Mouse (Mus musculus): Measurements from ENCODE around the gene Ssu72. TPM values are rescaled to one million over a fixed set of nuclear protein-coding genes. Genes with fewer than 3 reads are reported as not detected.
"Not testable (repeated sequence)": the region's sequence is repeated elsewhere in the genome, so short reads cannot be mapped to it uniquely, and the experiment has no call there.

Gene Ssu72
- total RNA-seq (2021), result 10 to 100 TPM; 42.6 TPM
- long read RNA-seq, experiment 1, transcript Ssu72-201 (5 exons, 1,472 nt), result major isoform, 45 of 61 reads
- long read RNA-seq, experiment 1, transcript Ssu72-203 (2 exons, 1,555 nt), result minor isoform, 6 of 61 reads
- long read RNA-seq, experiment 1, partial matches to known transcripts, result 1 of 61 reads
- long read RNA-seq, experiment 1, other reads (novel, unspliced or antisense), result 9 of 61 reads
- long read RNA-seq, experiment 2, transcript Ssu72-201 (5 exons, 1,472 nt), result major isoform, 42 of 48 reads
- long read RNA-seq, experiment 2, partial matches to known transcripts, result 4 of 48 reads
- long read RNA-seq, experiment 2, other reads (novel, unspliced or antisense), result 0 of 48 reads

- intact Hi-C loops (cut with DNase I; ENCODE audit: low total_unique reads), result no loop called here
These were observed at the start of gene Ssu72 for GRCm38 (mm10) chr4:155704721-155705591. Gene Ssu72 (plus strand): TSS chr4:155704800.

GRCm38 (mm10) chr4:155656214-155656751 is 48.3 kb upstream of the Ssu72 start:
- intact Hi-C loops (cut with DNase I; ENCODE audit: low total_unique reads), result no loop called here
- no peak for DNase-seq

More at GRCm38 (mm10) chr4:155704721-155705591, at the start of gene Ssu72:
- DNase-seq, result peak; percentile 92

GRCm38 (mm10) chr4:155658961-155659360 is 45.6 kb upstream of the Ssu72 start:
- no peak for DNase-seq
- intact Hi-C loops (cut with DNase I; ENCODE audit: low total_unique reads), result no loop called here

- intact Hi-C loops (cut with DNase I; ENCODE audit: low total_unique reads), result no loop called here
- DNase-seq, result no peak
These were observed 44.0 kb upstream of the Ssu72 start for GRCm38 (mm10) chr4:155660641-155661040.

- intact Hi-C loops (cut with DNase I; ENCODE audit: low total_unique reads), result no loop called here
- no peak for DNase-seq
These were observed 37.7 kb upstream of the Ssu72 start for GRCm38 (mm10) chr4:155666903-155667302.

GRCm38 (mm10) chr4:155668689-155669597 is 35.7 kb upstream of the Ssu72 start, which contains the start of gene Mib2:
Gene Mib2 (minus strand): TSS chr4:155669198.
- peak; percentile 96 for DNase-seq
- intact Hi-C loops (cut with DNase I; ENCODE audit: low total_unique reads), result no loop called here

- intact Hi-C loops (cut with DNase I; ENCODE audit: low total_unique reads), result no loop called here
These were observed 35.0 kb upstream of the Ssu72 start for GRCm38 (mm10) chr4:155669598-155670075.

GRCm38 (mm10) chr4:155670236-155670635 is 34.4 kb upstream of the Ssu72 start:
- intact Hi-C loops (cut with DNase I; ENCODE audit: low total_unique reads); DNase-seq: not testable (repeated sequence)

More at GRCm38 (mm10) chr4:155669598-155670075, 35.0 kb upstream of the Ssu72 start:
- no peak for DNase-seq

- intact Hi-C loops (cut with DNase I; ENCODE audit: low total_unique reads), result no loop called here
These were observed 32.5 kb upstream of the Ssu72 start for GRCm38 (mm10) chr4:155672082-155672481.

GRCm38 (mm10) chr4:155675991-155676390 is 28.6 kb upstream of the Ssu72 start:
- DNase-seq, result no peak
- intact Hi-C loops (cut with DNase I; ENCODE audit: low total_unique reads), result no loop called here

More at GRCm38 (mm10) chr4:155672082-155672481, 32.5 kb upstream of the Ssu72 start:
- DNase-seq, result no peak

GRCm38 (mm10) chr4:155683670-155684277 is 20.8 kb upstream of the Ssu72 start:
- intact Hi-C loops (cut with DNase I; ENCODE audit: low total_unique reads); DNase-seq: not testable (repeated sequence)

GRCm38 (mm10) chr4:155687764-155688163 is 16.8 kb upstream of the Ssu72 start:
- DNase-seq; intact Hi-C loops (cut with DNase I; ENCODE audit: low total_unique reads): not testable (repeated sequence)

- DNase-seq, result no peak
- intact Hi-C loops (cut with DNase I; ENCODE audit: low total_unique reads), result no loop called here
These were observed 13.8 kb upstream of the Ssu72 start for GRCm38 (mm10) chr4:155690571-155691375.

- intact Hi-C loops (cut with DNase I; ENCODE audit: low total_unique reads), result no loop called here
- no peak for DNase-seq
These were observed 12.2 kb upstream of the Ssu72 start for GRCm38 (mm10) chr4:155692421-155692820.

- intact Hi-C loops (cut with DNase I; ENCODE audit: low total_unique reads), result no loop called here
- peak; percentile 74 for DNase-seq
These were observed 10.5 kb upstream of the Ssu72 start, which contains the start of gene Fndc10 for GRCm38 (mm10) chr4:155694111-155694481. Gene Fndc10 (plus strand): TSS chr4:155694342.

GRCm38 (mm10) chr4:155694482-155695401 is 9.9 kb upstream of the Ssu72 start:
- intact Hi-C loops (cut with DNase I; ENCODE audit: low total_unique reads), result no loop called here
- DNase-seq, result peak; percentile 63
